Mouse (Mus musculus): ENCODE data around the gene Gca.
"Not testable (repeated sequence)": the region's sequence is repeated elsewhere in the genome, so short reads cannot be mapped to it uniquely, and the experiment has no call there.

Gene Gca

DNA sequence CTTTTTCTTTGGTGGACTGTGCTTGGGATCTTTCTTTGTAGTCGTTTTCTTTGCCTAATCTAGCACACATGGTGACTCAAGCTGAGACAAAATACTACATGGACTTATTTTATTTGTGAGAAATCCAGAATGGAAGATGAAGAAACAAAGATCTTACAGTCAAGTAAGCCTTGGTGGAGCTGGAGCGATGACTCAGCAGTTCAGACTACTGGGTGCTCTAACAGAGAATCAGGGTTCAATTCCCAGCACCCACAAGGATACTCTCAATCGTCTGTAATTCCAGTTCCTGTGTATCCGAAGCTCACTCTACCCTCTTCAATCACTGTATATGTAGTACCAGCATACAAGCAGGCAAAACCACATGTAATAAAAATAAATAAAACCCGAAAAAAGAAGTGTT is 6.2 kb downstream of the Gca start:
- DNase-seq (ENCODE audit: low read depth, low spot score) = no peak

DNA sequence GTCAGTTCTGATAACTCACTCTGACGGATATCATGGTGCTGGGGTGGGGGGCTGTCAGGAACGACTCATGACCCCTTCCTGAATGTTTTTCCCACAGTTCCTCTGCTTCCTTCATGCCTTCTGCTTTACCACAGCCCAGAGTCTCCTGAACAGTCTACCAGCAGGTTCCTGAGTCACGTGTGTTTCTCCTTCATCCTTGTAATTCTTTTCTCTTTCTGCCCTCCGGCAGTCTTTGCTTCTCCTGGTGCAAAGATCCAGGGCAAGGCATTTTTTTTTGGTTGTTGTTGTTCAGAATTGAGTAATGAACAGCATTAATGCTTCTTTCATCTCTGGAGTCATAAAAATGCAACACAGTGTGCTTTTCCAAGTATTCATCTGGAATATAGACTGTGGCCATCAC is 6.7 kb downstream of the Gca start:
- no peak for DNase-seq (ENCODE audit: low read depth, low spot score)

DNA sequence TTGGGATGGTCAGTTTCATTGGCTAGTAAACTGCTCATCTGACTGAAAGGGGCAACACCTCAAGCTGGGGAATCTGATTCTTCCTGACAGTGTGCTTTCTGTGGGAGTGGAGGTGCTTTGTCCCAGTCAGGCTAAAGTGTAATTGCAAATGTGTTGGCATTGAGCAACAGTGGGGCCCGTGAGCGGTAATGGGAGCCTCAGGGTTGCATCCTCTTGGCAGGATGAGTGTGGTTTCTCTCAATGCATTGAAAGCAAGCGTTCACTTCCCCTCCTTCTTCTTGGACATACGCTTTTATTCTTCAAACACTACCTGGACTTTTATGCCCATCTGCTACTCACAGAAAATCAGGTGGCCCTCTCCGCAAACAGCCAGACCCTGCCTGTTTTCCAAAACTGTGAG is 8.7 kb downstream of the Gca start:
- no peak for DNase-seq (ENCODE audit: low read depth, low spot score)

DNA sequence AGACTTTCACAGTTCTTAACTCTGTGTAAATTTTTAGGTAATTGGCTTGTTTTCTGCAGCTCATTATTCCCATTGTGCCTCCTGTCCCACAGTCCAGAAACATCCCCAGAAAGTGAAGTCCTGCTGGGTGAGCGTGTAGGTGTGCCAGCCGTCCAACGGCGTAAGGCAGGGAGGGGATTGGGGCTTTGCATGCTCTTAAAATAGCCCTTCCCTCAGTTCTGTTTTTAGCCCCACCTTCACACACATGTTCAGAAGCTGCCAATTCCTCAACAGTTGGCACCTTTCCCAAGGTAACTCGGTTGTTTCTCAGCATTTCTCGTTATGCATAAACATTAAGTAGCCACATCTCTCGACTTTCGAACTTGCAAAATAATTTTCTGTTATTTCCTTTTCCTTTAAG is 17.6 kb downstream of the Gca start:
- DNase-seq (ENCODE audit: low read depth, low spot score) = no peak

DNA sequence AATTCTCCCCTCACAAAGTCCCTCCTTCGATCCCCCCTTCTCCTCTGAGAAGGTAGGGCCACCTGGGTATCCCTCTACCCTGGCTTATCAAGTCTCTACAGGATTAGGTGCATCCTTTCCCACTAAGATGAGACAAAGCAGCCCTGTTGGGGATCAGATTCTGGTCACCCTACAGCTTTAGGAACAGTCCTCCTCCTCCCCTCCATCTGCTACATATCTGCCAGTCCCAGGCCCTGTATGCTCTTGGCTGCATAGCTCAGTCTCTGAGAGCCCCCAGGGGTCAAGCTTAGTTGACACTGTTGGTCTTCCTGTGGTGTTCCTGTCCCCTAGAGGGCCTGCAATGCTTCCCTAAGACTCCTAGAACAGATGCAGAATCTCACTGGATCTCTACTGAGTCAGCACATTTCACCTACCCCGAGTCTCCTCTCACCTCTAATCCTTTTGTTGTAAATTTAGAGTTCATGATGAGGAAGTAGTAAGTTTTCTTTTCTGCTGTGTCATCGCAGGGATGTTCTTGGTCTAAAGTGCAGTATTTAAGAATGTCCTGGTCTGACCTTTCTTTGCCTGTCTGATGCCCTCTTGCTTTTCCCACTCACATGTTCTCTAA is 21.0 kb downstream of the Gca start:
- DNase-seq (ENCODE audit: low read depth, low spot score) = no peak

DNA sequence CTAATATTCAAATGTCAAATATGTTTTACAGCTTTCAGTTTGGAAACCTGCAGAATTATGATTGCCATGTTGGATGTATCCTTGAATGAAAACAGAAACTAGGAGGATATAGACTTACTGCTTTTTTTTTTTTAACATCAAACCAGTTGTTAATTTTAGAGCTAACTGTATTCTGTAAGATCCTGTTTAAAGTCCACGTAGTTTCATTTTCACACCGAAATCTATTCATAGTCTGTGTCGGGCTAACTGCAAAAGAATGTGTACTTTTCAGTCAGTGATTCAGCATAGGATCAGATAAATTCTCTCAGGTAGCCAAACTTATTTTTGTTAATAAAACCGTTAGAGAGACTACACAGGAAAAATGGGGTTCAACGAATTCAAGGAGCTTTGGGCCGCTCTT is 21.8 kb downstream of the Gca start:
- no peak for DNase-seq (ENCODE audit: low read depth, low spot score)

DNA sequence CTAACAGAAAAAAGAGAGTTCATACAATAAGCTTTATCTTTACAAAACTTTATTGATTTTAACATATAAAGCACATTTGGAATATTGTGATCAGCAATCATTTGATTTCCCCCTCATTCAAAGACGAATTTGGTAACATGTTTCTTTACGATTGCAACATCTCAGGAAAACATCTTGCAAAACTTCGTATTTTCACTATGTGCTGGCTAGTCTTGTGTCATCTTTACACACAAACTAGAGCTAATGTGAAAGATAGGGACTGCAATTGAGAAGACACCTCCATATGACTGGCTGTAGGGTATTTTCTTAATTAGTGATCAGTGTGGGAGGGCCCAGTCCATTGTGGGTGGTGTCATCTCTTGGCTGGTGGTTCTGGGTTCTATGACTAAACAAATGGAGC is 42.2 kb downstream of the Gca start:
- DNase-seq (ENCODE audit: low read depth, low spot score) = no peak

DNA sequence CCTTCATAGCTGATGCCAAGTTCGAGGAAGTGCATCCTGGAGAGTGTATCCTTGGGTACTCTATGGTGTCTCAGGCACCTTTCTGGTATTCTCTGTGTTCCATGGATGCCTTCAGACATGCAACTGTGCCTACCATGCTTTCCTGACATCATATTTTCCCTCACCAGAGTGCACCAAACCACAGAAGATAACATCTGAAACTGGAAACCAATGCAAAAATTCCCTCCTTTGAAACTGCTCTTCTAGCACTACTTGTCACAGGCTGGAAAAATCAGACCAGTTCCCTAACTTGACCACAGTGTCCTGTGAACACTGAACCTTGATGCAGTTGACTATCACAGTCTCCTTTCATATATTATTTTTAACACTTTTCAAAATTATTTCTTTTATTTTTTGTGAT is 45.5 kb downstream of the Gca start:
- no peak for DNase-seq (ENCODE audit: low read depth, low spot score)

DNA sequence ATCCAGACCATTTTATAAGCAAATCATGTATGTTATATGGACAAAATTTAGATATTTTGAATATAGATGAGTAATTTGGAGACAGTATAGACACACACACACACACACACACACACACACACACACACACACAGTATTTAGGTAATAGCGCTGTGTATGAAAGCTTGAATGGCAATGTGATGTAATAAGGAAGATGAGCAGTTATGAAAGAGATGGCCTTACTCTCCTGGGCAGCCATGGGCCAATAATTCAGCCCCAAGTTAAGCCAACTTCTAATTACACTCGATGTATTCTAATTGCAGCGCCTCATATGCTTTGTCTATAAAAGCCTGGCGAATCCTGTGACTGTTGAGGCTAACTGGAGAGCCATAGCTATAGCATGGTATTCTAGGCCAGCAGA is 50.3 kb downstream of the Gca start:
- DNase-seq (ENCODE audit: low read depth, low spot score) = not testable (repeated sequence)

DNA sequence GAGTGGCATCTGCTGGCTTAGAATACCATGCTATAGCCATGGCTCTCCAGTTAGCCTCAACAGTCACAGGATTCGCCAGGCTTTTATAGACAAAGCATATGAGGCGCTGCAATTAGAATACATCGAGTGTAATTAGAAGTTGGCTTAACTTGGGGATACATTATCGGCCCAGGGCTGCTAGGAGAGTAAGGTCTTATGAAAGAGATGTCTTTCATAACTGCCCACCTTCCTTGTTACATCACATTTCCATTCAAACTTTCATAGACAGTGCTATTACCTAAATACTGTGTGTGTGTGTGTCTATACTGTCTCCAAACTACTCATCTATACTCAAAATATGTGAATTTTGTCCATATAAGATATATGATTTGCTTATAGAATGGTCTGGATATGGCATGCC is 51.2 kb downstream of the Gca start:
- no peak for DNase-seq (ENCODE audit: low read depth, low spot score)

DNA sequence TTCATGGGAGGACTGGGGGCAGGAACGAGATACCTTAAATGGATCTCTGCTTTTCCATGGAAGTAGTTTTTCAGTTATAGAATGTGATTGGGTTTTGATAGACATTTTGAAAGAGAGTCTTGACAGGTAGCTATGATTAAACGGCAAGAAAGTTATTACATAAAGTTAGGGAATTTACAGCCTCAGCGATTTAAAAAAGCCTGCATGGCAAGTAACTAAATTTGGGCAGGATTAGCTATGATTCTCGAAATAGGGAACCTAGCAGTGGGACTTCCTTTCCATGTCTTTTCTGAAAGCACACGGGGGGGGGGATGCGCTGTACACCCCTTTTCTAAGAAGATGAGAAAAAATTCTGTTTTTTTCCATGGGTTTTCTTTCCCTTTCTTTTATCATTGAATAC is 53.2 kb downstream of the Gca start:
- no peak for DNase-seq (ENCODE audit: low read depth, low spot score)

DNA sequence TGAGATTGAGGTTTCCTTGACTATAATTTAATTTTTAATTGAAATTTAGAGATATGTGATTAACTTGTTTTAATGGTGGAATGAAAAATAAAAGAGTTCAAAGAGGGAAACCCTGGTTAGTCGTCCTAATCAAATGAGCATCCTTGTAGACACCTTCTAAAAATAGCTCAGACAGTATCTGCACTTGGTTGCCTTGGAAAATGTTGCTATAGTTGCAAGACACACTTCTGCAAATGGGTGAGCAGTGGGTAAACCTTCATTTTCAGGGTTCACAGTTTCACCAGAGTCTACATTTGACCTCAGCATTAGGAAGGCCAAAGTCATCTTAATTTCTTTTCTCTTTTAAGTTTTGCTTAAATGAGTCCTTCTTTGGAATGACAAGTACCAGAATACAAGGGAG is 54.3 kb downstream of the Gca start:
- no peak for DNase-seq (ENCODE audit: low read depth, low spot score)

DNA sequence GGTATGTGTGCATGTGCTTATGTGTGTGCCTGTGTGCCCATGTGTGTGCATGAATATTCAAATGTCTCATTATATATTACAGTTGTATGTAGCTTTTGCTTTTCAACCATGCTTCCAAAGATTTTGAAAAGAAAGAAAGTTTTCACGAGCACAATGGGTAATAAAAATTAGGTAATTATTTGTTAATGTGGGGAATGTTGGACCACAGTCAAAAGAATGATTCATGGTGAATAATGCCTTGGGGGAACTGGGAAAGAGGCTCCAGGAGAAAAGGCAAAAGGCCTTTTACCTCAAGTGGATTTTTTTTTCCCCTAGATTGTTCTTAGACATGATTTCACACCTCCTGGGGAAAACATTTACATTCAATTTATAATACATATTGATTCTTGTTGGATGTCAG is 61.9 kb downstream of the Gca start:
- DNase-seq (ENCODE audit: low read depth, low spot score) = no peak

DNA sequence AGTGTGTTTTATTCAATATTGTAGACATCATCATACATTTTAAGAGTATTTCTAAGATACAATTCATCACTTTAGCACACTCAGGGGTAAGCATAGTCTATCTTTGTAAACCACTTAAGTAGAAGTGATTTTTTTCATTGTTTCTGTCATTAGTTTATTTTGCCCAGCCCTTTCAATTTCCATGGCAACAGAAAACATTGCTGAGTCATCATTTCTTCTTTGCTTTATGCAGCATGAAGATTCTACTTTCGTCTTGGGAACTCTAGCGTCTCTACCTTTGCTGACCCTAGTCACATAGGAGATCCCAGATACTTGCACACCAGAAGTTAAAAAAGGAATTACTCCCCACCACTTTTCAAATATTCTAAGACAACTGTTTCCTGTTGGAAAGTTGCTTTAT is 63.6 kb downstream of the Gca start:
- no peak for DNase-seq (ENCODE audit: low read depth, low spot score)

DNA sequence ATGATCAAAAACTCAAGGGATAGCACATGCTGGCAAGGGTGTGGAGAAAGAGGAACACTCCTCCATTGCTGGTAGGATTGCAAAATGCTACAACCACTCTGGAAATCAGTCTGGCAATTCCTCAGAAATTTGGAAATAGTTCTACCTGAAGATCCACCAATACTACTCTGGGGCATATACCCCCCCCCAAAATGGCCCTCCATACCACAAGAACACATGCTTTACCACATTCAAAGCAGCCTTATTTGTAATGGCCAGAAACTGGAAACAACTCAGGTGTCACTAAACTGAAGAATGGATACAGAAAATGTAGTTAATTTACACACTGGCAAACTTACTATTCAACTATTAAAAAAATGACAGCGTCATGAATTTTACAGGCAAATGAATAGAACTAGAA is 66.6 kb downstream of the Gca start:
- no peak for DNase-seq (ENCODE audit: low read depth, low spot score)

DNA sequence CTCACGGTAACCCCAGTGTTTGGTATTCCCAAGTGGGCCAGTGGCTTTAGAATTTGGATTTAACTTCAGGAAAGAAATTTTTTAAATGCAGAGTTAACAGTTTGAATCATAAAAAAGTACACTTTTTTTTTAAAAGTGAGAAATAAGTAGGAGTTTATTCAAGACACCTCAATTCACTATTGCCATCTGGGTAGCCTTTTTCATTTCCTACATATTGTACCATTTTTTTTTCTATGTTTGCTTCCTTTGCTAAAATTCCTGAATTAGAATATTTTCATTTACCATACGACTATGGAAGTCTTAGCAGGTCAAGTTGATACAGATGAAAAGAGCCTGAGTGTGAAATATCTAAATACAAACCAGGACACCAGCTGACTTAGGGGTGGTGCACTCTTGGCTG is 79.0 kb downstream of the Gca start:
- no peak for DNase-seq (ENCODE audit: low read depth, low spot score)
